Comparison of ENCODE assay signal across 20 mouse cellular contexts in the genomic region with DNA sequence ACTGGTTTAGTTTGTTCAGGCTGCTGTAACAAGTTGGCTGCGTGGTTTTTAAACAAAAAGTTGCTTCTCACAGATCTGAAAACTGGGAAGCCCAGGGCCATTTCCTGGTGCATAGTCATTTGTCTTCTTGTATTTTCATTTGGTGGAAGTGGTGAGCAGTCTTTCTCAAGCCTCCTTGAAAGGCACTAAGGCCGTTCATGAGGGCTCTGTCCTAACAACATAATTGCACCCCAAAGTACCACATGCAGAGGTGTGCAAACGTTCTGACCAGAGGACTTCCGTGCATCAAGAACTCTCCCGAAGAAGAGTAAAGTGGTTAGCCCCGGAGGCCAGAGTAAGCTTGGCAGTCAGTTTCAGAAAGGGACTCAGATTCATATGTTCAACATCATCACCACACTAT.
"Had no signal": no experiment of that assay in that cellular context is flagged by ENCODE, and none has a peak within 500 bp of the region (broad histone marks: within the 10 kb centered on the region; RNA-seq: fewer than 3 reads in every experiment).

No protein-coding gene starts in this region.

- ATAC-seq: liver, postnatal 0 days; midbrain, embryonic 16.5 days had no signal

- H3K27ac ChIP-seq: liver, embryonic 13.5 days; liver, embryonic 15.5 days; midbrain, embryonic 10.5 days; midbrain, embryonic 12.5 days; neural tube, embryonic 13.5 days; neural tube, embryonic 15.5 days had no signal

- H3K4me1 ChIP-seq: liver, embryonic 13.5 days; liver, embryonic 15.5 days; midbrain, embryonic 10.5 days; midbrain, embryonic 12.5 days; neural tube, embryonic 13.5 days; neural tube, embryonic 15.5 days had no signal

- H3K4me2 ChIP-seq: liver, embryonic 11.5 days; liver, embryonic 13.5 days; liver, embryonic 15.5 days; lung, embryonic 14.5 days; midbrain, embryonic 12.5 days; neural tube, embryonic 13.5 days; neural tube, embryonic 15.5 days had no signal

- H3K9ac ChIP-seq: liver, embryonic 13.5 days; liver, embryonic 15.5 days; liver, postnatal 0 days; lung, embryonic 14.5 days; midbrain, embryonic 12.5 days; neural tube, embryonic 13.5 days; neural tube, embryonic 15.5 days had no signal

- DNase-seq: liver, embryonic 13.5 days; liver, postnatal 0 days; lung, embryonic 14.5 days; midbrain, embryonic 14.5 days; retina, postnatal 1 day; right cerebral cortex, adult 18-20 months; right cerebral cortex, postnatal 25 days; right cerebral cortex, postnatal 4 days; spleen, adult 18-20 months; thymus, adult 18-20 months; thymus, postnatal 14 days; thymus, postnatal 36 days had no signal

- H3K9me3 ChIP-seq: liver, embryonic 13.5 days; liver, embryonic 15.5 days; midbrain, embryonic 10.5 days; midbrain, embryonic 12.5 days; neural tube, embryonic 13.5 days; neural tube, embryonic 15.5 days had no signal

- H3K4me3 ChIP-seq: liver, embryonic 13.5 days; liver, embryonic 15.5 days; midbrain, embryonic 10.5 days; midbrain, embryonic 12.5 days; myocyte; neural tube, embryonic 13.5 days; neural tube, embryonic 15.5 days had no signal

- H3K36me3 ChIP-seq: liver, embryonic 13.5 days; liver, embryonic 15.5 days; midbrain, embryonic 10.5 days; midbrain, embryonic 12.5 days; neural tube, embryonic 13.5 days; neural tube, embryonic 15.5 days had no signal

- H3K27me3 ChIP-seq: liver, embryonic 13.5 days; liver, embryonic 15.5 days; midbrain, embryonic 12.5 days; neural tube, embryonic 13.5 days; neural tube, embryonic 15.5 days had no signal
